Mouse (Mus musculus) CH12F3 (cell line): ENCODE measurements around the gene Lrrc41.

Source experiments
- in situ Hi-C: fragments of 300-500 bp; cut with MboI; formaldehyde crosslinking; loops from 2 replicates; pipeline ENCODE4 v1.14.3; 2020; ENCODE audit warnings: low sequenced_read_pairs

Gene Lrrc41

GRCm38 (mm10) chr4:116074861-116075620, at the start of gene Lrrc41, which contains the start of gene Uqcrh:
Lrrc41 (plus strand) TSS chr4:116075269.
Uqcrh (minus strand) TSS chr4:116075071.
- in situ Hi-C loops, result no loop called here

GRCm38 (mm10) chr4:116032906-116033305, 42.2 kb upstream of the Lrrc41 start:
- in situ Hi-C loops, result no loop called here

GRCm38 (mm10) chr4:116033374-116033773, 41.7 kb upstream of the Lrrc41 start:
- in situ Hi-C loops, result no loop called here

GRCm38 (mm10) chr4:116040466-116040865, 34.6 kb upstream of the Lrrc41 start:
- in situ Hi-C loops, result no loop called here

- in situ Hi-C loops, result no loop called here
Observed at GRCm38 (mm10) chr4:116042186-116042585, 32.9 kb upstream of the Lrrc41 start.

- in situ Hi-C loops, result no loop called here
Observed at GRCm38 (mm10) chr4:116046604-116047003, 28.5 kb upstream of the Lrrc41 start.

GRCm38 (mm10) chr4:116047681-116048080, 27.4 kb upstream of the Lrrc41 start:
- in situ Hi-C loops, result no loop called here

GRCm38 (mm10) chr4:116048130-116048920, 26.7 kb upstream of the Lrrc41 start:
- in situ Hi-C loops, result no loop called here

GRCm38 (mm10) chr4:116049211-116049610, 25.9 kb upstream of the Lrrc41 start:
- in situ Hi-C loops, result no loop called here

GRCm38 (mm10) chr4:116052526-116053293, 22.4 kb upstream of the Lrrc41 start:
- in situ Hi-C loops, result no loop called here

- in situ Hi-C loops, result no loop called here
Observed at GRCm38 (mm10) chr4:116053399-116053961, 21.6 kb upstream of the Lrrc41 start, which contains the start of gene Nsun4. Nsun4 (minus strand) TSS chr4:116053876.

GRCm38 (mm10) chr4:116057559-116057958, 17.5 kb upstream of the Lrrc41 start:
- in situ Hi-C loops, result no loop called here

- in situ Hi-C loops, result no loop called here
Observed at GRCm38 (mm10) chr4:116059012-116059726, 15.9 kb upstream of the Lrrc41 start.

GRCm38 (mm10) chr4:116063855-116064254, 11.2 kb upstream of the Lrrc41 start:
- in situ Hi-C loops, result no loop called here

- in situ Hi-C loops, result no loop called here
Observed at GRCm38 (mm10) chr4:116070116-116070515, 5.0 kb upstream of the Lrrc41 start.

GRCm38 (mm10) chr4:116073146-116073545, 1.9 kb upstream of the Lrrc41 start:
- in situ Hi-C loops, result no loop called here

- in situ Hi-C loops, result no loop called here
Observed at GRCm38 (mm10) chr4:116074145-116074675, 859 bp upstream of the Lrrc41 start.

GRCm38 (mm10) chr4:116075631-116076368, 731 bp downstream of the Lrrc41 start:
- in situ Hi-C loops, result no loop called here
